Mouse (Mus musculus) lung, postnatal 10 days (tissue): ENCODE measurements around the gene Xpot.

Experiments used
- DNase-seq: peaks from one replicate; pipeline ENCODE4 v3.0.0; 2021

Gene Xpot

DNA sequence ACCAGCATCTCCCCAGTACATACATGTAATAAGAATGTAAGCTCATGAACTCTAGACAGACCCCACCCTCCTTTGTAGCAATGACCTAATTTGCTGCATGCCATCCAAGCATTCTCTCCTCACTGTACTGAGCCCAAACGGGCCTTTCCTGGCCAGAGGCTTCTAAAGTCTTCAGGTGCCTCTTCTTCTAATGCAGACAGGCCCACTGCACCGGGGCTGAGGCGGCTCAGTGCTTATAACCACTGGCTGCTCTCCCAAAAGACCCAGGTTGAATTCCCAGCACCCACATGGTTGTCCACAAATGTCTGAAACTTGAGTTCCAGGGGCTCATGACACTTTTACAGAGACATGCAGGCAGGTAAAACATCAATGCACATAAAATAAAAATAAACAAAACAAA, 55.1 kb downstream of the Xpot start:
- DNase-seq = no peak

- DNase-seq = no peak
These were observed 56.3 kb downstream of the Xpot start for GRCm38 (mm10) chr10:121569796-121570195.

DNA sequence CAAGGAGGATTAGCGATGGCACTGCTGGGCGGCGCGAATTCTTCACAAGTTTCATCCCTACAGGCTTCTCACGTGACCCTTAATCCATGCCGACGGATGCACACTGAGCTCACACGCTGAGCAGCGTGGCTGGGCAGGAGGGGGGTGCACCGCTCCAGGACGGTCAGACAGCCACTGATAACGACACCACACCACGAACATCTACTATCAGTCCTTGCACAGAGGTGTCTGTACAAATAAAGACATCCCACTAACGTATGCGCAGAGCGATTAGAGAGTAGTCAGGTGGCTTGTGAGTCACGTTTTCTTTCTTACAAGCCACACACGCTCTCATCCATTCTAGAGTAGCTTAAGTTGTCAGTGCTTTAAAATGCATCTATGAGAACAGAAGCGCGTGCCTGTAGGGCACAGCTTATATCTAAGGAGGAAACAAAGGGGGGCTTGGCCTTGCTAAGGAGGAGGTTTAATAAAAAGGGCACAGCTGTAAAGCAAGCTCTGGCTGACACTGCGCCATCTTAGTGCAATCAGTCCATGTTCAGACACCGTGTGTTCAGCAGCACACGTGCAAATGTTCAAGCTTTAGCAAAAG, 57.0 kb downstream of the Xpot start:
- no peak for DNase-seq

GRCm38 (mm10) chr10:121568534-121568933, 57.6 kb downstream of the Xpot start:
- no peak for DNase-seq

DNA sequence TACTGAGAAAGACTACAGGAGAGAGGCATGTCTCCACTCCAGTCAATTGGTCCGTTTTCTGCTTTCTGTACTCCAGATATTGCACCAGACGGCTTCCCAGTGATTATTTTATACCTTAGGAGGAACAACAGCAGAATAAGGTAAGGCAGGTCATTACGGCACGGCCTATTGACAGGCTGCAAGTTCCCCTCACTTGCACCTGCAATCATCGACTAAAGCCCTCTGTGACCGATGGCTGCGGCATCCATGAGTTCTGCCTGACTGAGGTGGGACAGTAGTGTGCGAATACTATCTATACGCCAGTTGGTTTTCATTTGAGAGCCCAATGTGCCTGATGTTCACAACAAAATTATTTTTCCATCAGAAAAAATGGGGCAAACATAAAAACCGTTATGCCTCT, 58.1 kb downstream of the Xpot start:
- no peak for DNase-seq

DNA sequence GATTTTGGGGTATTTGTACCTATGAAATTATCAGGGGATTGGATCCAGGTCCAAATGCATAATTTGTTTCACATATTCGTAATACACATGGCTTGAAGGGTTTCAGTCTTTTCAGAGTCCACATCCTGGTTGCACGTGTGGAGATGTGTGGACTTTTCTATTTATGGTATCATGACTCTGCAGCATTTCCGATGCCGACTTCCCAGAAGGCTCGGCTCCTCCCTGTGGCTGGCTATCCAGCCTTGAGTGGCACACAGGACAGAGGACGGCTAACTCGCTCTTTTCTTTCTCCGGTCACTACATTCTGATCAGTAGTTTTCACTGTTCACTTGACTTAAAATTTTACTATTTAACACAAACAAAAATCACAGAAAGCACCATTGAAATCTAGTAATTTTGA, 61.7 kb downstream of the Xpot start:
- DNase-seq = no peak

GRCm38 (mm10) chr10:121558231-121558630, 67.9 kb downstream of the Xpot start:
- DNase-seq = no peak

- peak; percentile 15 for DNase-seq
These were observed 69.9 kb downstream of the Xpot start for GRCm38 (mm10) chr10:121556263-121556662.

DNA sequence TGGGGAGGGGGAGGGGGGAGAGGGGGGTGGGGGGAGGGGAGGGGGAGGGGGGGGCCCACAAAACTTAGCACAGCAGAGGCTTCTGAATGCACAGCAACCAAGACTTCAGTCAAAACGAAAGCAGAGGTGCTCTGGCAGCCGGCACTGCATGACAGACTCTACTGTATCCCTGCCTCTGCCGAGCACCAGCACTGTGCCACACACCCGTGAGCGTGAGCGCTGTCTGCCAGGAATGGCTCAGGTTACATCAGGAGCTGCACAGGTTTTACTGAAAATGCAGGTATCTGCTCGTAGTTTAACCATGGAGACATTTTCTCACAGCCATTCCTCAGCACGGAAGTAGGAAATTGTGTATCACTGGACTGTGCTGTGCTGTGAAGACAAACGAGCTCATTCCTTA, 75.8 kb downstream of the Xpot start:
- DNase-seq = no peak

GRCm38 (mm10) chr10:121549670-121550069, 76.5 kb downstream of the Xpot start:
- DNase-seq = no peak

- DNase-seq = no peak
These were observed 79.0 kb downstream of the Xpot start for GRCm38 (mm10) chr10:121547162-121547561.

- no peak for DNase-seq
These were observed 82.6 kb downstream of the Xpot start for GRCm38 (mm10) chr10:121543577-121543976.

DNA sequence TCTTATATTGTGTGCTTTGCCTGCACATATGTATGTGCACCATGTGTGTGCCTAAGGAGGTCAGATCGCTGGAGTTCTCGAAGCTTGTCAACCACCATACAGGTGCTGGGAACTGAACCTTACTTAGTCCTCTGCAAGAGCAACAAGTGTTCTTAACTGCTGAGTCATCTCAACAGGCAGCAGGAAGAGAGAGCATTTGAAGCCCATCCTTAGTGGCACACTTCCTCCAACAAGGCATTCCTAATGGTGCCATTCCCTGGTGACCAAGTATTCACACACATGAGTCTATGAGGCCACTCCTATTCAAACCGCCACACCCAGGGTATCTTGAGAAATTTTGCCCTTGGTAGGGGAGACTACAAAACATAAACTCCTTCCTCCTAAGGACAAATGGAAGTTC, 84.0 kb downstream of the Xpot start:
- DNase-seq = no peak
